8 mouse cellular contexts compared by ENCODE assay signal in the genomic region with DNA sequence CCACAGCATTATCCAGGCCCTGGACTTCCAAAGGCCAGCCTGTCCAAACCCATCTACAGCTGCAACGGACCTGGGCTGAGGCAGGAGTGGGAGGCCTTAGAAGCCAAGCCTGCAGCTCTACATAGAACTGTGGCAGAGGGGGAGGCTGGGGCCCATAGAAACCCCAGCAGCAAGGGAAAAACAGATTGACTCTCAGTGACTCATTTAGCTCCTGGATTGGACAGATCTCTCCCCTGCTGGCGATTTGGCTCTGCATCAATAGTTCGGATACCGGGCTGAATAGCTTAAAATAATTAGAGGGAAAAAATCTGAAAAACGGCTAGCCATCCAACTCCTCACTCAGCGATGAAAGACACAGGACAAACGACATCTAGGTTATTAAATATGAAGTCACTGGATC.
DNase-seq lines count a peak whose midpoint lies in the region; ATAC-seq lines count a peak whose summit lies in the region.

No protein-coding gene starts in this region.

- no peaks in the 10 kb centered on the region for H3K9me3 ChIP-seq in embryonic facial prominence, embryonic 14.5 days (ENCODE audit: control insufficient read depth, low read length)
- no peaks in the 10 kb centered on the region for H3K9me3 ChIP-seq in embryonic facial prominence, embryonic 10.5 days
- H3K9me3 ChIP-seq in forebrain, embryonic 12.5 days: no peaks in the 10 kb centered on the region
- no peaks in the 10 kb centered on the region for H3K9me3 ChIP-seq in intestine, embryonic 15.5 days

- H3K4me2 ChIP-seq in embryonic facial prominence, embryonic 14.5 days (ENCODE audit: low read depth, low read length): no peak overlapping the region
- no peak overlapping the region for H3K4me2 ChIP-seq in forebrain, embryonic 12.5 days
- no peak overlapping the region for H3K4me2 ChIP-seq in intestine, embryonic 15.5 days (replicated peaks)

- peak; percentile 30; the same call in 1 of the 2 replicates for ATAC-seq in embryonic facial prominence, embryonic 14.5 days (ENCODE audit: low read depth)
- peak; percentile 57; the same call in 1 of the 2 replicates for ATAC-seq in forebrain, embryonic 12.5 days (ENCODE audit: low FRiP score)
- ATAC-seq in intestine, embryonic 15.5 days: no peak

- no peak overlapping the region for H3K9ac ChIP-seq in embryonic facial prominence, embryonic 14.5 days (ENCODE audit: low read depth, low read length)
- H3K9ac ChIP-seq in forebrain, embryonic 12.5 days: no peak overlapping the region
- no peak overlapping the region for H3K9ac ChIP-seq in intestine, embryonic 15.5 days

- no peak overlapping the region for H3K4me3 ChIP-seq in embryonic facial prominence, embryonic 14.5 days (ENCODE audit: low read depth, low read length)
- no peak overlapping the region for H3K4me3 ChIP-seq in embryonic facial prominence, embryonic 10.5 days
- no peak overlapping the region for H3K4me3 ChIP-seq in forebrain, embryonic 12.5 days (replicated peaks)
- H3K4me3 ChIP-seq in intestine, embryonic 15.5 days (replicated peaks): no peak overlapping the region

- DNase-seq in embryonic facial prominence, embryonic 14.5 days (ENCODE audit: low spot score): peak; percentile 30
- DNase-seq in embryonic facial prominence, embryonic 10.5 days (ENCODE audit: low spot score): no peak
- DNase-seq in layer of hippocampus, adult 9-10 months (ENCODE audit: low spot score): peak; percentile 62
- DNase-seq in retina, postnatal 1 day: peak; percentile 20
- DNase-seq in gastrocnemius, postnatal 25 days: no peak
- DNase-seq in thymus, postnatal 25 days: no peak

- H3K27me3 ChIP-seq in embryonic facial prominence, embryonic 14.5 days (replicated peaks; ENCODE audit: control insufficient read depth, insufficient read depth, low read length): no peaks in the 10 kb centered on the region
- no peaks in the 10 kb centered on the region for H3K27me3 ChIP-seq in embryonic facial prominence, embryonic 10.5 days (replicated peaks; ENCODE audit: low read depth, poor library complexity, severe bottlenecking)
- H3K27me3 ChIP-seq in forebrain, embryonic 12.5 days: no peaks in the 10 kb centered on the region; the same call in 1 of the 2 replicates
- no peaks in the 10 kb centered on the region for H3K27me3 ChIP-seq in intestine, embryonic 15.5 days (replicated peaks)

- WGBS in embryonic facial prominence, embryonic 14.5 days: 42% methylated on average over 7 of the region's 7 CpGs
- 80% methylated on average over 7 of the region's 7 CpGs for WGBS in embryonic facial prominence, embryonic 10.5 days
- WGBS in forebrain, embryonic 12.5 days: 30% methylated on average over 7 of the region's 7 CpGs
- 80% methylated on average over 7 of the region's 7 CpGs for WGBS in intestine, embryonic 15.5 days

- no peaks in the 10 kb centered on the region for H3K36me3 ChIP-seq in embryonic facial prominence, embryonic 14.5 days (ENCODE audit: control insufficient read depth, insufficient read depth, low read length)
- no peaks in the 10 kb centered on the region for H3K36me3 ChIP-seq in embryonic facial prominence, embryonic 10.5 days (replicated peaks)
- no peaks in the 10 kb centered on the region for H3K36me3 ChIP-seq in forebrain, embryonic 12.5 days (replicated peaks)
- no peaks in the 10 kb centered on the region for H3K36me3 ChIP-seq in intestine, embryonic 15.5 days

- 0 out of 2 replicates have a peak, but pooled peaks cover 4% of the 10 kb centered on the region for H3K4me1 ChIP-seq in embryonic facial prominence, embryonic 14.5 days (ENCODE audit: control insufficient read depth, insufficient read depth, low read length)
- H3K4me1 ChIP-seq in embryonic facial prominence, embryonic 10.5 days: peaks cover 6% of the 10 kb centered on the region; the same call in 1 of the 2 replicates
- peaks cover 19% of the 10 kb centered on the region; the same call in 1 of the 2 replicates for H3K4me1 ChIP-seq in forebrain, embryonic 12.5 days
- no peaks in the 10 kb centered on the region for H3K4me1 ChIP-seq in intestine, embryonic 15.5 days (replicated peaks)

- H3K27ac ChIP-seq in embryonic facial prominence, embryonic 14.5 days (replicated peaks; ENCODE audit: low read depth, low read length): no peak overlapping the region
- no peak overlapping the region for H3K27ac ChIP-seq in embryonic facial prominence, embryonic 10.5 days (replicated peaks)
- peak overlapping the region; percentile 16; the same call in 1 of the 2 replicates for H3K27ac ChIP-seq in forebrain, embryonic 12.5 days
- H3K27ac ChIP-seq in intestine, embryonic 15.5 days: no peak overlapping the region

Comparison
In these comparisons a context has a peak if more than half of its experiments do, and no peak if none do; other contexts are left out.
1. DNase-seq: peak in embryonic facial prominence, embryonic 14.5 days (single experiment), layer of hippocampus, adult 9-10 months (single experiment) and retina, postnatal 1 day (single experiment); none in embryonic facial prominence, embryonic 10.5 days (single experiment), gastrocnemius, postnatal 25 days (single experiment) and thymus, postnatal 25 days (single experiment).